Mouse (Mus musculus) neural tube, embryonic 15.5 days (tissue): ENCODE results near the gene Gm21992. TPM values are rescaled to one million over a fixed set of nuclear protein-coding genes. Genes with fewer than 3 reads are reported as not detected.
"Not testable (repeated sequence)": the region's sequence is repeated elsewhere in the genome, so short reads cannot be mapped to it uniquely, and the experiment has no call there.

Experiments
- ATAC-seq: fragments of 200-750 bp; cut with Nextera tagmentation; 2 replicates; pipeline ENCODE4 v1.8.0; 2017; ENCODE audit warnings: mild to moderate bottlenecking, moderate TSS enrichment, moderate library complexity; ENCODE audit not compliant: low FRiP score
- H3K27ac ChIP-seq: fragments of 300-500 bp; sonication (generic); replicated peaks from 2 replicates; pipeline ENCODE4 v1.5.1; 2015; ENCODE audit warnings: mild to moderate bottlenecking, inconsistent platforms
- H3K27me3 ChIP-seq: fragments of 300-500 bp; sonication (generic); replicated peaks from 2 replicates; pipeline ENCODE4 v1.6.1; 2015; ENCODE audit warnings: inconsistent platforms
- H3K36me3 ChIP-seq: fragments of 300-500 bp; sonication (generic); 2 replicates; pipeline ENCODE4 v1.6.1; 2015; ENCODE audit warnings: inconsistent platforms
- H3K4me1 ChIP-seq: fragments of 300-500 bp; sonication (generic); 2 replicates; pipeline ENCODE4 v1.6.1; 2015; ENCODE audit warnings: inconsistent platforms
- H3K4me2 ChIP-seq: fragments of 300-500 bp; sonication (generic); 2 replicates; pipeline ENCODE4 v1.6.1; 2015; ENCODE audit warnings: inconsistent platforms, mild to moderate bottlenecking, moderate library complexity
- H3K4me3 ChIP-seq: fragments of 300-500 bp; sonication (generic); replicated peaks from 2 replicates; pipeline ENCODE4 v1.5.1; 2015; ENCODE audit warnings: mild to moderate bottlenecking, inconsistent platforms
- H3K9ac ChIP-seq: fragments of 300-500 bp; sonication (generic); replicated peaks from 2 replicates; pipeline ENCODE4 v1.6.1; 2015; ENCODE audit warnings: mild to moderate bottlenecking, inconsistent platforms
- H3K9me3 ChIP-seq: fragments of 300-500 bp; sonication (generic); replicated peaks from 2 replicates; pipeline ENCODE4 v1.6.1; 2016; ENCODE audit warnings: inconsistent platforms
- WGBS: fragments of 180-500 bp; shearing (Covaris S2); methylation state at CpG from one replicate; pipeline ENCODE4 v1.1.7; 2015; ENCODE audit warnings: mixed read lengths; 5-methylcytosine and 5-hydroxymethylcytosine counted together
- polyA plus RNA-seq: library from polyadenylated mRNA; unstranded; fragments of >200 nt; fragmentation: Nextera tagmentation; extraction: Ambion mirVana; gene quantifications from 2 replicates; pipeline ENCODE4 v1.2.1, GENCODE M21; 2015

Gm21992 gene
- polyA plus RNA-seq, 1 experiment from 2014 or later = 14.8 TPM

DNA sequence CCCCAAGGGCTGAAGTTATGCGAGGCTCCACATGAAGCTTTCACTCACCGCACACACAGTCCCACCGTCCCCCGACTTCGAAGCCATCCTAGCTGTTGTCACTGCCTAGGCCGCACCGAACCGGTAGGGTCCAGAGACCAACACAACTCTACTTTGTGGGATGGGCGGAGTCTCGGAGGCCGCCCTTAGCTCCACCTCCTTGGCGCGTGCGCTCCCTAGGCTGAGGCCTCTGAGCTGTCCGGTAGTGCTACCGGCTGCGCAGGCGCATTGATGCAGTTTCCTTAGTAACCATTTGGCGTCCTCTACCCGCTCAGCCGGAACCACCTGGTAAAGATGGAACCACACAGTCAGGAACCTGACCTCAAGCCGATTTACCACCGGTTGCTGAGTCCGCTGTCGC, 27.7 kb upstream of the Gm21992 start, which contains the start of the genes Ccs and Ccdc87:
Ccs (minus strand) TSS at position 184 of the 400 bp plus-strand sequence.
Ccdc87 (plus strand) TSS at position 218 of the 400 bp plus-strand sequence.
- WGBS = under 1% methylated on average over 25 of the region's 25 CpGs
- Histone ChIP-seq H3K27me3 (peaks cover 24% of the 10 kb centered on the region), H3K4me1 (peaks cover 22% of the 10 kb centered on the region), H3K4me3 (peak within 1 kb of the TSS; percentile 60), H3K4me2 (peak within 1 kb of the TSS; percentile 97), H3K9me3 (no peaks in the 10 kb centered on the region), H3K27ac (no peak within 1 kb of the TSS; the same call in 1 of the 2 replicates), H3K36me3 (no peaks in the 10 kb centered on the region), H3K9ac (peak within 1 kb of the TSS; percentile 52)
- peak; percentile 99 for ATAC-seq

DNA sequence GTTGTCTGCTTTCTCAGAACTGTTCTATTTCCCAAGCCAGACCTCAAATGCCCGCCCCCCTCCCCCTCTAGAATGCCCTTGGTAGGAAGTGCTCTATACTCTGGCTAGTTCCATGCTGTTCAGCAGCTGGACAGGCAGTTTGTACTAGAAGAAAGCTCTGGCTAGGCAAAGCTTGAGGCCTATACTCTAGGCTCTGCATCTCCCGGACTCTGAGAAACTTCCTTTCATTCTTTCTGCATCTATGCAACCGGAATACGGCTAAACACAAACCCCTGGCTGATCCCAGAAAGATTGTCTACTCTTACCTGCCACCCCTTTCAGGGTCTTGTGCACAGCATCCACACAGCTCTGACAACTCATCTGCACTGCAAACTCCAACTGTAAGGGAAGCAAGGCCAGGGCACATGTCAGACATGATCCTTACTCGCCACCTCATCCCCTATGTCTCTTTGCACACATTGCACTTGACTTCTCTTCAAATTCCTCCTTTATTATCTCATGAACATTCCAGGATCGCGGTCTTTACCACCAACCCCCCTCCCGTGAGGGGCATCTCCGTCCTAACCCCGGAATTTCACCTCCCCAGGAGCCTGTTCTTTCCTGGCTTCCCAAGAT, 27.2 kb upstream of the Gm21992 start:
- peak overlapping the region; percentile 52 for H3K9ac ChIP-seq
- 0 out of 2 replicates have a peak, but pooled peaks cover 3% of the 10 kb centered on the region for H3K36me3 ChIP-seq
- peaks cover 24% of the 10 kb centered on the region for H3K27me3 ChIP-seq
- peaks cover 22% of the 10 kb centered on the region for H3K4me1 ChIP-seq
- peak overlapping the region; percentile 97 for H3K4me2 ChIP-seq
- ATAC-seq = peak; percentile 32; the same call in 1 of the 2 replicates
- 36% methylated on average over 10 of the region's 10 CpGs for WGBS
- no peak overlapping the region; the same call in 1 of the 2 replicates for H3K27ac ChIP-seq
- H3K4me3 ChIP-seq = peak overlapping the region; percentile 60
- H3K9me3 ChIP-seq = no peaks in the 10 kb centered on the region

DNA sequence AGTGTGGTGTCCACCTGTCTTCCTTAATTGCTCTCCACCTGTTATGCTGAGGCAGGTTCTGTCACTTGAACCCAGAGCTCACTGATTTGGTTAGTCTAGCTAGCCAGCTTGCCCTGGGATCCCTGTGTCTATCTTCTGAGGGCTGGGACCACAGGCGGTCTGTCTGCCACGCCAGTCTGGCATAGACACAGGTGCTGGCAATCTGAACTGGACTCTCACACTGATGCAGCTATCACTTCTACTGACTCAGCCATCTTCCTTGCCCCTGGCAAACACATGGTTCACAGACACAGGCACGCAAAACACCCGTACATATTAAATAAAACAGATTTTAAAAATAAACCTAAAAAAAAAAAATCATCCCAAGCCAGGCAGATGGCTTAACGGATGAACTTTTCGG, 25.6 kb upstream of the Gm21992 start:
- H3K9me3 ChIP-seq = no peaks in the 10 kb centered on the region
- H3K9ac ChIP-seq = no peak overlapping the region
- H3K36me3 ChIP-seq = peaks cover 15% of the 10 kb centered on the region
- peaks cover 22% of the 10 kb centered on the region for H3K27me3 ChIP-seq
- no peak overlapping the region for H3K4me3 ChIP-seq
- no peak overlapping the region for H3K27ac ChIP-seq
- WGBS = 95% methylated on average over 6 of the region's 6 CpGs
- peaks cover 29% of the 10 kb centered on the region for H3K4me1 ChIP-seq
- no peak overlapping the region for H3K4me2 ChIP-seq
- ATAC-seq = no peak

DNA sequence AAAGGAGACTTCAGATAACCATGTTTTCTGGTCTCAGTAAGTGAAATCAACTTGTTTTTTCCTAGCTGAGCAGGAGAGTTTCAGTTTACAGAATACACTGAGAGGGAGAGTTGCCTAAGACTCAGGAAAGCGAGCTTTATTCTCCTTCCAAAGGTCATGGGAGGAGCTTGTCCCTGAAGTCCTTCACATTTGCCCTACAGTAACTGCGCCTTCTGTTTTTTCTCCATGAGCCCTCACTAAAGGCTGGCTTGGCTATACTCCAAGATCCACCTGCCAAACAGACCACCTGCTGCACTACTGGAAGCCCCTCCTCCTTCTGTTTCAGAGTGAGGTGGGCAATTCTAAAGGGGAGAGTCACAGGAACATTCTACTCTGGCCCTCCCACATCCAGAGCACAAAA, 24.7 kb upstream of the Gm21992 start:
- 77% methylated on average over 2 of the region's 2 CpGs for WGBS
- H3K27me3 ChIP-seq = peaks cover 13% of the 10 kb centered on the region
- no peak overlapping the region for H3K4me3 ChIP-seq
- H3K4me2 ChIP-seq = no peak overlapping the region
- peaks cover 29% of the 10 kb centered on the region for H3K4me1 ChIP-seq
- H3K36me3 ChIP-seq = peaks cover 15% of the 10 kb centered on the region
- no peak for ATAC-seq
- H3K27ac ChIP-seq = no peak overlapping the region
- H3K9me3 ChIP-seq = no peaks in the 10 kb centered on the region
- no peak overlapping the region for H3K9ac ChIP-seq

DNA sequence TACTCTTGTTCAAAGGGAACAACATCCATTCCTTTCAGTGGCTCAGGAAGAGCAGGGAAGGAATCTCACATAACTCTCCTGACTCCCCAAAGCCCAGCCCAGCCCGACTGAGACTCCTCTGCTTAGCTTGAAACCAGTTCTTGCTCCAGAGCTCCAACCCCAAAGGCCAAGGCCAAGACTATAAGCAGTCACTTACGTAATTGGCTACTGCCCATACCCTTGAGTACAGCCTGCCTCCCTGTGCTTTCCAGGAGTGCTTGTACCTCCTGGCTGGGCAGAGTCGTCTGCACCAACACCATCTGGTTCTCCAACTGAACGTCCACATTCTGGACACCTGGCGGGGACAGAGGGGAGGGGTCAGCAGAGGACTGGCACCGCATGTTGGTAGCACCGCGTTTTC, 22.6 kb upstream of the Gm21992 start:
- no peak overlapping the region for H3K4me3 ChIP-seq
- WGBS = 93% methylated on average over 8 of the region's 8 CpGs
- no peak overlapping the region for H3K4me2 ChIP-seq
- H3K36me3 ChIP-seq = peaks cover 15% of the 10 kb centered on the region
- no peaks in the 10 kb centered on the region for H3K9me3 ChIP-seq
- no peak overlapping the region for H3K27ac ChIP-seq
- H3K27me3 ChIP-seq = no peaks in the 10 kb centered on the region
- H3K9ac ChIP-seq = no peak overlapping the region
- no peak for ATAC-seq
- H3K4me1 ChIP-seq = peaks cover 20% of the 10 kb centered on the region

DNA sequence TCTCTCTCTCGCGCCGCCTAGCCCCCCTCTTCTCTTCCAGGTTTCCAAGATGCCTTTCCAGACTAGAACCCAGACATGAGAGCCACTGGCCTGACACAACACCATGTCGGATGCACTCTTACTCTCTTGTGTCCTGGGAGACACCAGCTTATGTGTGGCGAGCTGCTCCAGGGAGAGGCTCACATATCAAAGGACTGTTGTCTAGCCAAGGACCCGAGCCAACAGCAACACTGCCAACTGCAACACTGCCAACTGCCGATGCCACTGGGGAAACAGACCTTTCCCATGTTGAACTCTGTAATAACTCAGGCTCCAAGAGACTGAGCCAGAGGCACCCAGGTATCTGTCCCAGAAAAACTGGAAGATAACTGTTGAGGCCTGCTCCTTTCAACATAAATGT, 17.7 kb upstream of the Gm21992 start:
- Histone ChIP-seq H3K27ac (no peak overlapping the region), H3K4me1 (0 out of 2 replicates have a peak, but pooled peaks cover 7% of the 10 kb centered on the region), H3K4me3 (no peak overlapping the region), H3K27me3 (no peaks in the 10 kb centered on the region), H3K4me2 (no peak overlapping the region), H3K36me3 (peaks cover 20% of the 10 kb centered on the region), H3K9ac (no peak overlapping the region), H3K9me3 (no peaks in the 10 kb centered on the region)
- WGBS = 58% methylated on average over 7 of the region's 7 CpGs
- no peak for ATAC-seq

DNA sequence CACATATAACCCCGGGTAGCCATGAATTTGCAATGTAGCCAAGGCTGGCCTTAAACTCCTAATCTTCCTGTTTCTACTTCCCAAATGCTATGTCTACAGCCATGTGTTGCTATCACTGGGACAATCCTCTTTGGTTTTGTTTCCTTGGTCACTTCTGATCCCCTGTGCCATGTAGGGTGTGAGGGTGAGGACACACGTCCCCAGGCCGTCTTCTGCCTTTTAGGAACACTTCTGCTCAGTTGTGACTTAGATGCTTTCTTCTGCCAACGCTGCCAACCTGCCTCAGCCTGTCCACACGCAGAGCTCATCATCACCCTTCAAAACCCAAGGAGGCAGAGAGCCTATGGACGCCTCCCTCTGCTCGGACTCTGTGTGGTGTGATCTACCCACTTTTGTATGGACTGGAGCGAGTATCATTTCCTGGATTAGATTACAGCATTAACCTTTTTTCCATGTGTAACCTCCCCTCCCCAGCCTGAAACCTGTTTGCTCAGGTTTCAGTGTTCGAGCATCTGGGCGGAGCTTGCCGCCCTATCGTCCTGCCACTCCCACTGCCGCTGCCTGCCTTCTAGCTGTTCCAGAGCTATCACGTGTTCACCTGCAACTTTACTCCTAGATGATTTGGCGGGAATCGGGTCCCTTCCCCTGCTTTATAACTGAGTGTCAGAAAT, 17.2 kb upstream of the Gm21992 start:
- Histone ChIP-seq H3K36me3 (peaks cover 17% of the 10 kb centered on the region), H3K9me3 (no peaks in the 10 kb centered on the region), H3K27ac (no peak overlapping the region), H3K9ac (no peak overlapping the region), H3K4me1 (0 out of 2 replicates have a peak, but pooled peaks cover 7% of the 10 kb centered on the region), H3K27me3 (no peaks in the 10 kb centered on the region), H3K4me3 (no peak overlapping the region), H3K4me2 (no peak overlapping the region)
- ATAC-seq = no peak
- WGBS = 61% methylated on average over 16 of the region's 16 CpGs

DNA sequence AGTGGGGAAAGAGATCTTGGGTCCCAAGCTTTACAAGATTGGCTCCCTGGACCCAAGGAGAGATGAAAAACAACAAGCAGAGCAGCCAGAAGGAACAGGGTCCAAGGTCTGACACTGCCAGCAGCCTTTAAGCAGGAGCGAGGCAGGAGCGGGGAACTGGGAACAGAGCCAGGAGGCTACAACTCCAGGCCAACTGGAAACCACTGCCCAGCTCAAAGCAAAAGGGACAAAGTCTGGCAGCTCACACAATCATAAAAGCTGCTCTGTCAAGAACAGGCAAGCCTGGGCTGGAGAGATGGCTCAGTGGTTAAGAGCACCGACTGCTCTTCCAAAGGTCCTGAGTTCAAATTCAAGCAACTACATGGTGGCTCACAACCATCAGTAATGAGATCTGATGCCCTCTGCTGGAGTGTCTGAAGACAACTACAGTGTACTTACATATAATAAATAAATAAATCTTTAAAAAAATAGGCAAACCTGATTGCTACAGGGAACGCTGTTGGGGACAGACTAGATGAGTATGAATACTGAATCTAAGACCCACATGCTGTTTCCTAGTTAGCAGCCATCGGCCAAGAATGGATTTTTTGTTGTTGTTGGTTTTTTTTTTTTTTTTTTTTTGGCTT, 9.4 kb upstream of the Gm21992 start:
- Histone ChIP-seq H3K27me3 (no peaks in the 10 kb centered on the region), H3K4me3 (no peak overlapping the region), H3K4me2 (no peak overlapping the region), H3K9me3 (no peaks in the 10 kb centered on the region), H3K9ac (no peak overlapping the region), H3K27ac (no peak overlapping the region), H3K36me3 (peaks cover 5% of the 10 kb centered on the region), H3K4me1 (no peaks in the 10 kb centered on the region)
- WGBS = 73% methylated on average over 5 of the region's 5 CpGs
- peak; percentile 45; the same call in 1 of the 2 replicates for ATAC-seq

DNA sequence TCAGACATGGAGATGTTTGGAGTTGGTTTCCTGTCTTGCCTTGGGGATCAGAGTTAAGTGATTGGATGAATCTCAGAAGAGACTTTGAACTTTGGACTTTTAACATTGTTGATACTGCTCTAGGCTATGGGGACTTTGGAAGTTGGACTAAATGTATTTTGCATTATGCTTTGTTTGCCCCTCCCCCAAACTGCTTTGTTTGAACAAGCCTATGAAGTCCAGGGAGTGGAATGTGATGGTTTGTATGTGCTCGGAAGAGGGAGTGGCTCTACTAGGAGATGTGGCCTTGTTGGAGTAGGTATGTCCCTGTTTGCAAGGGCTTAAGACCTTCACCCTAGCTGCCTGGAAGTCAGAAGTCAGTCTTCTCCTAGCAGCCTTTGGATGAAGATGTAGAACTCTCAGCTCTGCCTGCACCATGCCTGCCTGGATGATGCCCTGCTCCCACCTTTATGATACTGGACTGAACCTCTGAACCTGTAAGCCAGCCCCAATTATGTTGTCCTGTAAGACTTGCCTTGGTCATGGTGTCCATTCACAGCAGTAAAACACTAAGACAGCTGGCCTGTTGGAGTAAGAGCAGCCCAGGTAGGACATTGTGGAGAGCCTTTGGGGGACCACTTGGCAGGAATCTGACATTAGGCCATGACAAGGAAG, 5.9 kb upstream of the Gm21992 start:
- ATAC-seq = no peak
- WGBS = 68% methylated on average over 1 of the region's 1 CpGs

DNA sequence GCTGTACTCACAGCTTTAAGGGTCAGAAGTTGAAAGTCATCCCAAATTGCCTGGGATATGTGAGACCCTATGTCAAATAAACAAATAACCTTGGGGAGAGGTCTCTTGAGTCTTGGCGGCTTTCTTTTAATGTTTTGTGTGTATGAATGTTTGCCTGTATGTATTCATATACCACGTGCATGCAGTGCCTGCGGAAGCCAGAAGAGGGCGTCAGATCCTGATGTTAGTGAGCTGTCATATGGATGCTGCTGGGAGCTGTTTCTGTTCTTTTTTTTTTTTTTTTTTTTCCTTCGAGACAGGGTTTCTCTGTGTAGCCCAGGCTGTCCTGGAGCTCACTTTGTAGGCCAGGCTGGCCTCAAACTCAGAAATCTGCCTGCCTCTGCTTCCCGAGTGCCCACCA, 1.6 kb upstream of the Gm21992 start:
- WGBS = 86% methylated on average over 5 of the region's 6 CpGs
- no peak overlapping the region for H3K27ac ChIP-seq
- no peak overlapping the region for H3K4me2 ChIP-seq
- ATAC-seq = no peak
- H3K9me3 ChIP-seq = no peaks in the 10 kb centered on the region
- H3K36me3 ChIP-seq = no peaks in the 10 kb centered on the region
- H3K4me1 ChIP-seq = peaks cover 27% of the 10 kb centered on the region
- no peak overlapping the region for H3K9ac ChIP-seq
- H3K4me3 ChIP-seq = no peak overlapping the region
- no peaks in the 10 kb centered on the region for H3K27me3 ChIP-seq

More for the DNA sequence above, 5.9 kb upstream of the Gm21992 start:
- Histone ChIP-seq H3K4me2 (no peak overlapping the region), H3K36me3 (no peaks in the 10 kb centered on the region), H3K9me3 (no peaks in the 10 kb centered on the region), H3K27ac (no peak overlapping the region), H3K4me3 (no peak overlapping the region), H3K4me1 (peaks cover 2% of the 10 kb centered on the region), H3K9ac (no peak overlapping the region), H3K27me3 (no peaks in the 10 kb centered on the region)

DNA sequence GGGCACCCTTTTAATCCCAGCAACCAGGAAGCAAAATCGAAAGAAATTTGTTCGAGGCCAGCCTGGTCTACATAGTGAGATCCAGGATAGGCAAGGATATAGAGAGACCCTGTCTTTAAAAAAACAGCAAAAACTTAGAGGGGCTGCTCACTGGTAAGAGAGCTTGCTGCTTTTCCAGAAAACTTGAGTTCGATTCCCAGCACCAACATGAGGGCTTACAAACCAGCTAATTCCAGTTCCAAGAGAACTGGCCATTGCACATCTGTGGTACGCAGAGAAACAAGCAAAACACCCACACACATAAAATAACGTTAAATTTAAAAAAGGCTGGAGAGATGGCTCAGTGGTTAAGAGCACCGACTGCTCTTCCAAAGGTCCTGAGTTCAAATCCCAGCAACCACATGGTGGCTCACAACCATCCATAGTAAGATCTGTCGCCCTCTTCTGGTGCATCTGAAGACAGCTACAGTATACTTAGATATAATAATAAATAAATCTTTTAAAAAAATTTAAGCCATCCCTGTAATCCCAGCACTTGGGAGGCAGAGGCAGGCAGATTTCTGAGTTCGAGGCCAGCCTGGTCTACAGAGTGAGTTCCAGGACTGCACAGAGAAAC, 1.0 kb upstream of the Gm21992 start:
- H3K4me1 ChIP-seq = peaks cover 31% of the 10 kb centered on the region
- peak overlapping the region; percentile 94 for H3K27ac ChIP-seq
- H3K9me3 ChIP-seq, ATAC-seq, H3K36me3 ChIP-seq, H3K27me3 ChIP-seq: not testable (repeated sequence)
- H3K4me2 ChIP-seq = peak overlapping the region; percentile 85
- peak overlapping the region; percentile 87 for H3K4me3 ChIP-seq
- peak overlapping the region; percentile 85 for H3K9ac ChIP-seq
- WGBS = 82% methylated on average over 8 of the region's 8 CpGs
